Mouse (Mus musculus): Measurements from ENCODE around the gene Chst8.

DNA sequence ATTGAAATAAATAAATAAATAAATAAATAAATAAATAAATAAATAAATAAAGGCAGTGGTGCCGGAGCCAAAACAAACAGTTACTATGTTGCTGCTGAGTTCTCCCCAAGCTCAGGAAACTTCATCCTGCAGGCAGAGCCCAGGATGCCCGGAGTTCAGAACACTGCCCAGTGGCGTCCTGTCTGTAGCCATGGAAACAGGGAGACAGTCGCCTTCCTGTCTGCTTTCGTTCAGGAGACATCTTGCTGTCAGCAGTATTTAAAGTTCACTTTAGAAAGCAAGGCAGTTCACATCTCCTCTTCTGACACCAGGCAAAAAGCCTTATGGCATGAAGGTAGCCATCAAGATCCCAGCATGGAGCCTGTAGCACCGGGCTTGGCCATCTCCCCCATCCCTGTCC, 8.0 kb upstream of the Chst8 start:
- no peak for TF ChIP-seq CHD2 (IDR thresholded peaks at IDR 0.05; ENCODE audit: low read depth, low read length)
- no peak for TF ChIP-seq HCFC1 (IDR thresholded peaks at IDR 0.05; ENCODE audit: borderline replicate concordance, insufficient read depth, low read length)
- no peak for TF ChIP-seq MAFK (IDR thresholded peaks at IDR 0.05; ENCODE audit: insufficient read depth, low read depth, low read length)
- no peak for TF ChIP-seq ZNF384 (IDR thresholded peaks at IDR 0.05; ENCODE audit: low read depth, low read length)
